Mouse (Mus musculus): ENCODE measurements around the gene Capns1. TPM values are rescaled to one million over a fixed set of nuclear protein-coding genes. Genes with fewer than 3 reads are reported as not detected.

The Capns1 gene
- total RNA-seq, 1 experiment from 2014 or later: 168 TPM

Other genes with a start within 250 kb of the Capns1 start
- 7.2 and 10.9 TPM in 2 replicates for gene Zfp74, start 244.7 kb downstream of the Capns1 start, total RNA-seq (2017)
- gene Zfp568, start 214.9 kb downstream of the Capns1 start, total RNA-seq (2017): 10.7 and 18.5 TPM in 2 replicates
- 3.6 and 4.3 TPM in 2 replicates for gene Zfp14, start 147.4 kb downstream of the Capns1 start, total RNA-seq (2017)
- 9.6 and 12.9 TPM in 2 replicates for gene Zfp82, start 125.9 kb downstream of the Capns1 start, total RNA-seq (2017)
- not detected in 2 replicates for gene Gm26920, start 108.4 kb downstream of the Capns1 start, total RNA-seq (2017)
- 4.9 and 5.8 TPM in 2 replicates for gene Zfp566, start 108.3 kb downstream of the Capns1 start, total RNA-seq (2017)
- gene Zfp260, start 104.0 kb downstream of the Capns1 start, total RNA-seq (2017): 42.7 and 44.6 TPM in 2 replicates
- gene Zfp382, start 76.9 kb downstream of the Capns1 start, total RNA-seq (2017): 10.6 and 14.1 TPM in 2 replicates
- gene Zfp146, start 29.1 kb downstream of the Capns1 start, total RNA-seq (2017): 44.2 and 46.8 TPM in 2 replicates
- not detected in 2 replicates for gene Cox7a1, start 14.7 kb downstream of the Capns1 start, total RNA-seq (2017)
- 26.0 and 30.3 TPM in 2 replicates for gene Polr2i, start 33.1 kb upstream of the Capns1 start, total RNA-seq (2017)
- 16.5 and 21.6 TPM in 2 replicates for gene Tbcb, start 33.5 kb upstream of the Capns1 start, total RNA-seq (2017)
- gene Ovol3, start 36.9 kb upstream of the Capns1 start, total RNA-seq (2017): not detected in 2 replicates
- gene Thap8, start 81.3 kb upstream of the Capns1 start, total RNA-seq (2017): 0.98 TPM in 1 of 2 replicates, not detected in the other
- 1.8 and 2.6 TPM in 2 replicates for gene Wdr62, start 81.6 kb upstream of the Capns1 start, total RNA-seq (2017)
- gene Clip3, start 92.9 kb upstream of the Capns1 start, total RNA-seq (2017): 1.3 TPM in 1 of 2 replicates, not detected in the other
- gene Alkbh6, start 109.9 kb upstream of the Capns1 start, total RNA-seq (2017): 35.1 and 37.2 TPM in 2 replicates
- gene Syne4, start 116.0 kb upstream of the Capns1 start, total RNA-seq (2017): 0.74 and 4.0 TPM in 2 replicates
- 4.7 and 6.6 TPM in 2 replicates for gene E130208F15Rik, start 122.9 kb upstream of the Capns1 start, total RNA-seq (2017)
- gene Sdhaf1, start 125.1 kb upstream of the Capns1 start, total RNA-seq (2017): 8.8 and 10.8 TPM in 2 replicates
- not detected in 2 replicates for gene Lrfn3, start 164.0 kb upstream of the Capns1 start, total RNA-seq (2017)
- gene Tyrobp, start 214.9 kb upstream of the Capns1 start, total RNA-seq (2017): 1,375 and 1,494 TPM in 2 replicates
- gene Hcst, start 221.0 kb upstream of the Capns1 start, total RNA-seq (2017): 44.4 and 46.6 TPM in 2 replicates
- gene Nfkbid, start 222.9 kb upstream of the Capns1 start, total RNA-seq (2017): 34.3 and 46.9 TPM in 2 replicates
- 0.98 TPM in 1 of 2 replicates, not detected in the other for gene Aplp1, start 246.7 kb upstream of the Capns1 start, total RNA-seq (2017)